Mouse (Mus musculus) heart, embryonic 13.5 days (tissue): Measurements from ENCODE around the gene Tbc1d1. TPM values are rescaled to one million over a fixed set of nuclear protein-coding genes. Genes with fewer than 3 reads are reported as not detected.

Source experiments
- ATAC-seq: fragments of 200-750 bp; cut with Nextera tagmentation; 2 replicates; pipeline ENCODE4 v1.8.0; 2017; ENCODE audit warnings: moderate TSS enrichment; ENCODE audit not compliant: insufficient number of reproducible peaks, low FRiP score, low TSS enrichment; ENCODE audit errors: extremely low read depth
- H3K27ac ChIP-seq: fragments of 300-500 bp; sonication (generic); replicated peaks from 2 replicates; pipeline ENCODE4 v1.5.1; 2015; ENCODE audit warnings: moderate library complexity, mild to moderate bottlenecking, inconsistent platforms
- H3K27me3 ChIP-seq: fragments of 300-500 bp; sonication (generic); replicated peaks from 2 replicates; pipeline ENCODE4 v1.6.1; 2015; ENCODE audit warnings: mild to moderate bottlenecking, inconsistent platforms
- H3K36me3 ChIP-seq: fragments of 300-500 bp; sonication (generic); 2 replicates; pipeline ENCODE4 v1.6.1; 2015; ENCODE audit warnings: mild to moderate bottlenecking, inconsistent platforms
- H3K4me1 ChIP-seq: fragments of 300-500 bp; sonication (generic); 2 replicates; pipeline ENCODE4 v1.6.1; 2015; ENCODE audit warnings: inconsistent platforms
- H3K4me2 ChIP-seq: fragments of 300-500 bp; sonication (generic); 2 replicates; pipeline ENCODE4 v1.6.1; 2015; ENCODE audit warnings: inconsistent platforms, mild to moderate bottlenecking, moderate library complexity
- H3K4me3 ChIP-seq: fragments of 300-500 bp; sonication (generic); 2 replicates; pipeline ENCODE4 v1.5.1; 2015; ENCODE audit warnings: moderate library complexity, mild to moderate bottlenecking, inconsistent platforms
- H3K9ac ChIP-seq: fragments of 300-500 bp; sonication (generic); 2 replicates; pipeline ENCODE4 v1.6.1; 2015; ENCODE audit warnings: inconsistent platforms, mild to moderate bottlenecking, moderate library complexity
- H3K9me3 ChIP-seq: fragments of 300-500 bp; sonication (generic); 2 replicates; pipeline ENCODE4 v1.6.1; 2016; ENCODE audit warnings: inconsistent platforms
- WGBS: fragments of 180-500 bp; shearing (Covaris S2); methylation state at CpG from one replicate; pipeline ENCODE4 v1.1.7; 2015; ENCODE audit warnings: mixed read lengths; 5-methylcytosine and 5-hydroxymethylcytosine counted together
- polyA plus RNA-seq: library from polyadenylated mRNA; unstranded; fragments of >200 nt; fragmentation: Nextera tagmentation; extraction: Ambion mirVana; gene quantifications from 2 replicates; pipeline ENCODE4 v1.2.1, GENCODE M21; 2015

Tbc1d1 gene
- polyA plus RNA-seq, 1 experiment from 2014 or later, result 25.4 TPM

DNA sequence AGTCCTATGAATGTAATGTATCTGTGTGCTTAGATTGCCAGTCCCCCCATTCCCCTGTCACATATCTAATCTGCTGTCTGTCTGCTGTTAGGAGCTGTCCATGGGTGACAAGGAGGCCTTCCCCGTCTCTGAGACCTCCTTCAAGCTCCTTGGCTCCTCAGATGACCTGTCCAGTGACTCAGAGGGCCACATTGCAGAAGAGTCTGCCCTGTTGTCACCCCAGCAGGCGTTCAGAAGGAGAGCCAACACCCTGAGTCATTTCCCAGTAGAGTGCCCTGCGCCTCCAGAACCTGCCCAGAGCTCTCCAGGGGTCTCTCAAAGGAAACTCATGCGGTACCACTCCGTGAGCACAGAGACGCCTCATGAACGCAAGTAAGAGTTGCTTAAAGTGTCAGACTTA, 125.6 kb downstream of the Tbc1d1 start:
- H3K36me3 ChIP-seq, result peaks cover 78% of the 10 kb centered on the region
- 85% methylated on average over 7 of the region's 7 CpGs for WGBS
- no peak overlapping the region for H3K27ac ChIP-seq
- H3K27me3 ChIP-seq, result no peaks in the 10 kb centered on the region
- peaks cover 19% of the 10 kb centered on the region for H3K4me1 ChIP-seq
- no peak overlapping the region for H3K4me3 ChIP-seq
- H3K9me3 ChIP-seq, result no peaks in the 10 kb centered on the region
- H3K9ac ChIP-seq, result no peak overlapping the region
- no peak overlapping the region for H3K4me2 ChIP-seq
- no peak for ATAC-seq

DNA sequence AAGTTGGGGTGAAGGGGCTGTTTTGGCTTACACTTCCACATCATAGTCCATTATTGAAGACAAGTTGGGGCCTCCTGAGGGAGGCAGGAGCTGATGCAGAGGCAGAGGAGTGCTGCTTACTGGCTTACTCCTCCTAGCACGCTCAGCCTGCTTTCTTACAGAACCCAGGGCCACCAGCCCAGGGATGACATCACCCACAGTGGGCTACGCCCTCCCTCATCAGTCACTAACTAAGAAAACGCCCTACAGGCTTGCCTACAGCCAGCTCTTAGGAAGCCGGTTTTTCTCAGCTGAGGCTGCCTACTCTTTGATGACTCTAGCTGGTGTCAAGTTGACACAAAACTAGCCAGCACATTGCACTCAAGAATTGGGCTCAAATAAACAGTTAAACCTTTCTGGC, 126.5 kb downstream of the Tbc1d1 start:
- H3K4me3 ChIP-seq, result no peak overlapping the region
- H3K36me3 ChIP-seq, result peaks cover 79% of the 10 kb centered on the region
- H3K9ac ChIP-seq, result no peak overlapping the region
- no peaks in the 10 kb centered on the region for H3K27me3 ChIP-seq
- ATAC-seq, result no peak
- peaks cover 19% of the 10 kb centered on the region for H3K4me1 ChIP-seq
- H3K4me2 ChIP-seq, result no peak overlapping the region
- H3K9me3 ChIP-seq, result no peaks in the 10 kb centered on the region
- no peak overlapping the region for H3K27ac ChIP-seq
- 57% methylated on average over 4 of the region's 4 CpGs for WGBS

DNA sequence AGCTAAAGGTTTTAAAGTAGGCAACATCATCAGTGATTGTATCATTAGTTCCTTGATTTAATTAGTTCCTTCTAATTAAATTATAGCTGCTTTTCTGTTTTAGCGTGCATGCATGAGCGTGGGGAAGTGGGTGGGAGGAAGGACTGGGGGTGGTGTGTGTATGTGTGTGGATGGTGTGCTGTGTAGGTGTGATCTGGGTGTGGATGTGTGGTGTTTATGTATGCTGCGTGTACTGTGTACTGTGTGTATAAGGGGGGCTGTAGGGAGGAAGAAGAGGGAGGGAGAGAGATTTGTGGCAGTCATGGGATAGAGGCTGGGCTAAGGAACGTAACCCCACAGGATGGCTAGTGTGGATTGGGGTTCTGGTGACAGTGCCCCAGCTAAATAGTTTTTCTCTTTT, 129.2 kb downstream of the Tbc1d1 start:
- WGBS, result 86% methylated on average over 4 of the region's 4 CpGs
- no peak overlapping the region for H3K4me3 ChIP-seq
- no peak overlapping the region for H3K9ac ChIP-seq
- no peaks in the 10 kb centered on the region for H3K9me3 ChIP-seq
- H3K27ac ChIP-seq, result no peak overlapping the region
- no peak overlapping the region for H3K4me2 ChIP-seq
- no peaks in the 10 kb centered on the region for H3K27me3 ChIP-seq
- H3K4me1 ChIP-seq, result peaks cover 21% of the 10 kb centered on the region
- peaks cover 58% of the 10 kb centered on the region for H3K36me3 ChIP-seq
- ATAC-seq, result no peak

DNA sequence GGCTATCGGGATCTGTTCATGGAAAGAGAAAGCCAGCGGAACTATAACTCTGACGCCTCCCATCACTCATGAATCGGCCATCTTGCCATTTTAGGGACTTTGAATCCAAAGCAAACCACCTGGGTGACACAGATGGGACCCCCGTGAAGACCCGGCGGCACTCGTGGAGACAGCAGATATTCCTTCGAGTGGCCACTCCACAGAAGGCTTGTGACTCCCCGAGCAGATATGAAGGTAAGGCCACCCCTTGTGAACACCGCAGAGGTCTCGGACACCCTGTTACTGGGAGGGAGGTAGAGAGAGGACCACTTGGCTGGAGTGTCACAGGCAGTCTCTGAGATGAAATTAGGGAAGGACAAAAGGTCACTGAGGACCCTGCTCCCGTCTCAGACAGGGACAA, 129.7 kb downstream of the Tbc1d1 start:
- no peak for ATAC-seq
- Histone ChIP-seq H3K36me3 (peaks cover 55% of the 10 kb centered on the region), H3K9me3 (no peaks in the 10 kb centered on the region), H3K27me3 (no peaks in the 10 kb centered on the region), H3K4me3 (no peak overlapping the region), H3K9ac (no peak overlapping the region), H3K4me1 (peaks cover 21% of the 10 kb centered on the region), H3K4me2 (no peak overlapping the region), H3K27ac (no peak overlapping the region)
- 81% methylated on average over 13 of the region's 13 CpGs for WGBS

DNA sequence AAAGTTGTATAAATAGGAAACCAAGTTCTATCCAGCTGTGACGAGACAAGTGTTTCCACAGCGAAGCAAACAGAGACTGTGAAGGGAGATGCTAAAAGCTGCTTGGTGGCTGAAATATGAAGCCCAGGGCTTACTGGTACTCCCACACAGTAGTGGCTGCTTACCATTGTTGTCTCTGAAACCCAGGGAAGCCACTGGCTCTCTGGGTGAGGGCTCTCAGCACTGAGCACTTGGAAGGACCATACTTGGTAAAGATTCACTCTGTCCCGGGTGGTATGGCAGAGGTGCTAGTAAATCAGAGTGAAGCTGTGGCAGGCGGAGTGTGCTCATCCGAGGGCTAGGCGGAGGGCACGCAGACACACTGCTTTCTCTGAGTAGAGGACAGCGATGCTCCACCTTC, 131.2 kb downstream of the Tbc1d1 start:
- no peak overlapping the region for H3K4me3 ChIP-seq
- peaks cover 21% of the 10 kb centered on the region for H3K4me1 ChIP-seq
- 73% methylated on average over 8 of the region's 8 CpGs for WGBS
- no peak for ATAC-seq
- H3K27ac ChIP-seq, result no peak overlapping the region
- no peak overlapping the region for H3K9ac ChIP-seq
- no peaks in the 10 kb centered on the region for H3K9me3 ChIP-seq
- no peaks in the 10 kb centered on the region for H3K27me3 ChIP-seq
- H3K4me2 ChIP-seq, result no peak overlapping the region
- peaks cover 43% of the 10 kb centered on the region for H3K36me3 ChIP-seq

DNA sequence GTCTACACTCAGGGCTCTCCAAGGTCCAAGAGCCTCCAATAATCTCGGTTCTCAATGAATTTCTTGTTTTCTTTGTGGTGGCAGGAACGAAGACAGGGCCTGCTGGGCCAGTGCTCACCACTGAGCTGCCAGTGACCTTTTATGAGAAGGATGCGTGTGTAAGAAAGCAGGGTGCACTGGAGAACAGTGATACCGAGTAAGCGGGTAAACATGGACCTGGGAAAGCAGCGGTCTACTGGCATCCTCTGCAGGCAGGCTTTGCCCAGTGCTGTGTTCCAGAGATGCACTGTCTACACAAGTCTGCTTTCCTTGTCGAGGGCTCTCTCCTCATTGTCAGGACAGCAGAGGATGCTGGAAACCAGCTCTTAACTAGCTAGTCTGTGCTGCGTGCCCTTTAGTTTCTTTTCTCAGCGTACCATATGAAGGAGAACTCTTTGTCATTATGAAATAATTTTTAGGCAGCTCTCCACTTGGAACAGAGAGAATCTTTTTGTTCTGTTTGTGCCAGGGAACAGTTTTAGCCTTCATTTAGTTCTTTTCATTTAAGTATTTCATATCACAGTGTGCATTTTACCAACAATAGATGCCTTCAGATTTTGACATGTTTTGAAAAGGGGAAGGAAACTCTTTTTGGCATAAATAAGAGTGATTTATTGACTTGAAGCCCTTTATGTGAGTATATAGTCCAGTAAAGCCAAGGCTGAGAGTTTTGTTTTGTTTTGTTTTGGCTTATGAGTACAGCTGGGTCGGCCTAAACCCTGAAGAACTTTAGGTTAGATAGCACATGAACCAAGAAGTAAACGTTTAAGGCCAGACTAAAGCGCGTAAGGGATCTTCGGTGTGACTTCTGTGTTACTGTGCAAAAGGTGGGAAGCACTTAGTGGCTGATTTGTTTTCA, 132.2 kb downstream of the Tbc1d1 start:
- no peak overlapping the region for H3K9ac ChIP-seq
- H3K36me3 ChIP-seq, result peaks cover 33% of the 10 kb centered on the region
- H3K9me3 ChIP-seq, result no peaks in the 10 kb centered on the region
- no peak overlapping the region for H3K4me3 ChIP-seq
- no peaks in the 10 kb centered on the region for H3K27me3 ChIP-seq
- H3K4me1 ChIP-seq, result peaks cover 17% of the 10 kb centered on the region
- 86% methylated on average over 14 of the region's 14 CpGs for WGBS
- H3K27ac ChIP-seq, result no peak overlapping the region
- H3K4me2 ChIP-seq, result no peak overlapping the region
- ATAC-seq, result no peak

DNA sequence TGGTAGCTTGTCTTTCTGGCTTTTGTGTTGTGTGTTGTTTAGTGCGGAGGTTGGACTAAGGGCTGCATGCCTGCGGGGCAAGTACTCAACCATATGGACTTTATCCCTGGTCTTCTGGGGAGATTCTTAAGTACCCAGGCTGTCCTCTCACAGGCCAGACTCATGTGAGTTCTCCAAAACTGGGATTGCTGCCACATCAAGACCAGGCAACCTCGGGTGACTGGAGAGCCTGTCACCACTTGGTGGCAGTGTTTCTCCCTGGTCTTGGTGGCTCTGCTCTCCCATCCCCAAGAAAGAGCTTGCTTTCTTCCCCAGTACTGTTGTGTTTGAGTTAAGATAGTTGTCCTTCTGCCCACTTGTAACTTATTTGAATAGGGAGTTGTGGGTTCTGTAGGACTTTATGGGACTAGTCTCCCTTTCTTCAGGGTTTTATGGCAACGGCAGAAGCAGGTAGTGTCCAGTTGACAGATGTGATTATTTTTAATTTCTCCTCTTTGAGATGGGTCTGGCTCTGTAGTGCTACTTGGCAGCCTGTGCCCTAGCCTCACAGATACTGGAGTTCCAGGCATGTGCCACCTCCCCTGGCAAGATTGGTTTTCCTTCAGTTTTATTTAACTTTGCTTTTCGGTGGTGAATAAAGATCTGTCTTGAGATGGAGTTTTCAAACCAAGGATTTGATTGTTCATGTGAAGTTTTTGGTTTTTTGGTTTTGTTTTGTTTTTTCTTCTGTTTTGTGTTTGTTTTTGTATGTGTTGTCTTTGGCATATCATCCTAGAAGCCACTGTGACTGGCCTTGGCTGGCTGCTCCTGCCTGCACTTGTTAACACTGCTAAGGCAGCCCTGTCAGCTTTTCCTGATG, 133.3 kb downstream of the Tbc1d1 start:
- H3K27me3 ChIP-seq, result no peaks in the 10 kb centered on the region
- peaks cover 37% of the 10 kb centered on the region for H3K36me3 ChIP-seq
- no peak for ATAC-seq
- H3K4me2 ChIP-seq, result no peak overlapping the region
- H3K4me3 ChIP-seq, result no peak overlapping the region
- 56% methylated on average over 5 of the region's 5 CpGs for WGBS
- H3K9me3 ChIP-seq, result no peaks in the 10 kb centered on the region
- 0 out of 2 replicates have a peak overlapping the region, but pooled peaks have one; percentile 58 for H3K27ac ChIP-seq
- peak overlapping the region; percentile 41; the same call in 1 of the 2 replicates for H3K9ac ChIP-seq
- peaks cover 17% of the 10 kb centered on the region for H3K4me1 ChIP-seq

DNA sequence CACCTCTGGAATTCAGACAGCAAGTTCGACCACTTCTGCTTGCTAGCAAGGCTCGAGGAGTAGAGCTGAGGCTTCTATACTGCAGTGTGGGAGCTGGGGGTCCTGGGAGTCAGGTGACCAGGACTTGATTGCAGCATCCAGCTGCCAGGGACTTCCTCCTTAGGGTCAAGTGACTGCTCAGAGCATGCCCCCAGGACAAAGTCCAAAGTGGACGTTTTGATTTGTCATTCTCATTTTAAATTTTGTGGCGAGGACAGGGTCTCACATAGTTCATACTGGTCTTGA, 133.9 kb downstream of the Tbc1d1 start:
- Histone ChIP-seq H3K36me3 (peaks cover 42% of the 10 kb centered on the region), H3K9me3 (no peaks in the 10 kb centered on the region), H3K9ac (peak overlapping the region; percentile 41; the same call in 1 of the 2 replicates), H3K27ac (peak overlapping the region; percentile 58; the same call in 1 of the 2 replicates), H3K4me3 (no peak overlapping the region), H3K4me2 (no peak overlapping the region), H3K4me1 (peaks cover 17% of the 10 kb centered on the region), H3K27me3 (no peaks in the 10 kb centered on the region)
- ATAC-seq, result no peak
- WGBS, result 39% methylated on average over 4 of the region's 4 CpGs

DNA sequence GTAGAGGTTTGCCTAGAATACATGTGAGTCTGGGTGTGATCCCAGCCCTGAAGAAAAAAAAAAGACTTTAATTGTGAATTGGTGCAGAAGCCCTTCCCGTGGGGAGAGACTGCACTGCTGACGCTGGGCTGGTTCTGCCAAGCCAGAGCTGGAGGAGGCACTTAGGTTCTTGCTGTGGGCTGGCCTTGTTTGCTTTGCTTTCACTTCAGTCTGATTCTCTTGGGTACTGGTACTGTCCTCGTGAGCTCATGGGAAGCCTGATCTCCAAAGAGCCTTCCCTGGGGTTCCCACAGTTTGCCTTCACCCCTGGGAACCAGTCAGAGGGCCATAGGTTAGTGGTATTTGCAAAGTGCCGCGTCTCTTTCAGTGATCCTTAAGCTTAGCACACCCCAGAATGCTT, 135.6 kb downstream of the Tbc1d1 start:
- no peak overlapping the region for H3K9ac ChIP-seq

DNA sequence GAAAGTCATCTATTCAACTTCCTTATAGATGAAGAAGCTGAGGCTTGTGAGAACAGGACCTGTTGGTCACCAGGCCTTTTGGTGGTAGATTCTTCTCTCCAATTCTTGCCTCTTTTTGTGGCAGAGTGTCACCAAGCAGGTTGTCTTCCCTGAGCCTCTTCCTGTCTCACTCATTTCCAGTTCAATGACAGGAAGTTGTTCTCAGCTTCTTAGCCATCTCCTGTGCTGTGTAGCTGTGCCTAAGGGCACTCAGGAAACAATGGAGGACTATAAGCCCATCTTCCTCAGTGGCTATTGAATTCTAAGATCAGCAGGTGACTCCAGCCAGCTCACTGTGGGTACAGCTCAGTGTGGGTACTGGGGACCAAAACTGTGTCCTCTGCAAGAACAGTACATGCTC, 139.5 kb downstream of the Tbc1d1 start:
- Histone ChIP-seq H3K9me3 (no peaks in the 10 kb centered on the region), H3K27ac (no peak overlapping the region), H3K27me3 (no peaks in the 10 kb centered on the region), H3K4me2 (no peak overlapping the region), H3K9ac (no peak overlapping the region), H3K4me1 (peaks cover 36% of the 10 kb centered on the region), H3K4me3 (no peak overlapping the region), H3K36me3 (peaks cover 37% of the 10 kb centered on the region)
- no peak for ATAC-seq

More for the DNA sequence above, 135.6 kb downstream of the Tbc1d1 start:
- Histone ChIP-seq H3K4me1 (peaks cover 20% of the 10 kb centered on the region), H3K36me3 (peaks cover 48% of the 10 kb centered on the region), H3K27ac (no peak overlapping the region), H3K4me2 (no peak overlapping the region), H3K27me3 (no peaks in the 10 kb centered on the region), H3K9me3 (no peaks in the 10 kb centered on the region), H3K4me3 (no peak overlapping the region)
- WGBS, result 76% methylated on average over 5 of the region's 5 CpGs
- ATAC-seq, result no peak

DNA sequence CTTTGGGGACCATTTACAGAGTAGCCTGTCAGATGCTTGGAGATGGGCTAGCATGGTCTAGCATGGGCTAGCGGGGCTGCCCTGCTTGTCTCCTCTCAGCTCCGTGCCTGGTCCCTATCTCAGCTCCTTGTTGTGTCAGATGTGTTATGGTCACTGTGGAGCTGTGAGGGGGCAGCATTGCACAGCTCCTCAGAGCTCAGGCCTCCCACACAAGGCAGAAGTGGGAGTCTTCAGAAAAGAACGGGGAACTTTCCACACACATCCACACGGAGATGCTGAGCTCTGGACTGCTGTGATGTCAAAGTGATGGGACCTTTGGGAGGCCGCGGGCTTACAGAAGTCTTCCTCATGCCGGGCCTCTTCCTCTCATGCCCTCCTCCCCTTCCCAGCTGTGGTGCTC, 140.2 kb downstream of the Tbc1d1 start:
- Histone ChIP-seq H3K4me1 (peaks cover 39% of the 10 kb centered on the region), H3K36me3 (peaks cover 37% of the 10 kb centered on the region), H3K9me3 (no peaks in the 10 kb centered on the region), H3K4me3 (no peak overlapping the region), H3K4me2 (no peak overlapping the region), H3K9ac (no peak overlapping the region), H3K27ac (peak overlapping the region; percentile 29), H3K27me3 (no peaks in the 10 kb centered on the region)
- no peak for ATAC-seq
- WGBS, result 61% methylated on average over 7 of the region's 7 CpGs
